Mouse (Mus musculus): ENCODE data around the gene Gm10837.

- TF ChIP-seq EP300 (optimal IDR thresholded peaks at IDR 0.05): no peak
- no peak for TF ChIP-seq CTCF (IDR thresholded peaks at IDR 0.05; ENCODE audit: low read depth)
These were observed 17.1 kb upstream of the Gm10837 start for GRCm38 (mm10) chr14:122473211-122473751.
